ENCODE assay signal across 12 mouse cellular contexts in genomic region chr10:63424475-63424814, GRCm38 (mm10). TPM values are rescaled to one million over a fixed set of nuclear protein-coding genes. Genes with fewer than 3 reads are reported as not detected.
DNase-seq lines count a peak whose midpoint lies in the region; ATAC-seq and TF ChIP-seq lines count a peak whose summit lies in the region.
"Had no signal": no experiment of that assay in that cellular context is flagged by ENCODE, and none has a peak within 500 bp of the region (broad histone marks: within the 10 kb centered on the region; RNA-seq: fewer than 3 reads in every experiment).

No protein-coding gene starts in this region.

- no peak for ATAC-seq in limb, embryonic 11.5 days (ENCODE audit: insufficient number of reproducible peaks, low FRiP score, low TSS enrichment, low read depth)

- no peak overlapping the region for H3K4me2 ChIP-seq in limb, embryonic 11.5 days (ENCODE audit: low read depth, severe bottlenecking)
- H3K4me2 ChIP-seq: lung, embryonic 15.5 days; stomach, embryonic 15.5 days had no signal

- no peak for TF ChIP-seq POLR2A in lung, adult 2 months (IDR thresholded peaks at IDR 0.05; ENCODE audit: borderline replicate concordance, extremely low read depth, low read depth, low read length)

- no peaks in the 10 kb centered on the region for H3K36me3 ChIP-seq in limb, embryonic 11.5 days (ENCODE audit: control insufficient read depth, insufficient read depth, low read length)
- H3K36me3 ChIP-seq in limb, embryonic 10.5 days: no peaks in the 10 kb centered on the region
- H3K36me3 ChIP-seq: lung, embryonic 15.5 days; stomach, embryonic 15.5 days had no signal

- H3K9ac ChIP-seq in limb, embryonic 11.5 days (ENCODE audit: low read length): no peak overlapping the region
- H3K9ac ChIP-seq: lung, embryonic 15.5 days; stomach, embryonic 15.5 days had no signal

- DNase-seq in adrenal gland, adult (ENCODE audit: inconsistent age in 2 of 2, low spot score in 1 of 2): peak; percentile 40 to 72
- DNase-seq in adrenal gland, postnatal 4 days (ENCODE audit: low spot score in 2 of 2): no peak
- peak; percentile 40 for DNase-seq in limb, embryonic 11.5 days (ENCODE audit: low spot score)
- DNase-seq in limb, embryonic 10.5 days (ENCODE audit: low spot score): no peak
- DNase-seq in c-Kit-positive CD71-positive TER-119-positive erythroid progenitor cells, embryonic 14.5 days (ENCODE audit: low spot score): peak; percentile 56
- no peak for DNase-seq in lung, adult 2 months
- DNase-seq in thymus, postnatal 10 days (ENCODE audit: low spot score in 2 of 2): peak; percentile 25 to 60
- no peak for DNase-seq in left cerebral cortex, adult 8-10 months (ENCODE audit: low spot score in 2 of 2)

- no peak overlapping the region for H3K27ac ChIP-seq in limb, embryonic 11.5 days (replicated peaks; ENCODE audit: low read depth, low read length)
- no peak overlapping the region for H3K27ac ChIP-seq in limb, embryonic 10.5 days
- H3K27ac ChIP-seq: lung, embryonic 15.5 days; stomach, embryonic 15.5 days had no signal

- TF ChIP-seq CTCF in lung, adult 2 months (IDR thresholded peaks at IDR 0.05; ENCODE audit: insufficient read depth, low read length): peak; percentile 27

- H3K27me3 ChIP-seq in limb, embryonic 11.5 days (ENCODE audit: control insufficient read depth, insufficient read depth, low read length): no peaks in the 10 kb centered on the region
- H3K27me3 ChIP-seq in limb, embryonic 10.5 days (ENCODE audit: low read depth, poor library complexity, severe bottlenecking): no peaks in the 10 kb centered on the region
- H3K27me3 ChIP-seq: lung, embryonic 15.5 days; stomach, embryonic 15.5 days had no signal

- no peaks in the 10 kb centered on the region for H3K4me1 ChIP-seq in limb, embryonic 11.5 days (ENCODE audit: control insufficient read depth, insufficient read depth, low read length)
- no peaks in the 10 kb centered on the region for H3K4me1 ChIP-seq in limb, embryonic 10.5 days
- H3K4me1 ChIP-seq in lung, adult 2 months (ENCODE audit: control insufficient read depth, insufficient read depth, low read length): no peaks in the 10 kb centered on the region
- H3K4me1 ChIP-seq: stomach, embryonic 15.5 days had no signal

- H3K4me3 ChIP-seq in limb, embryonic 11.5 days (ENCODE audit: low read depth, low read length): no peak overlapping the region
- no peak overlapping the region for H3K4me3 ChIP-seq in limb, embryonic 10.5 days
- no peak overlapping the region for H3K4me3 ChIP-seq in lung, adult 2 months (replicated peaks; ENCODE audit: extremely low read depth, low read depth, low read length)
- H3K4me3 ChIP-seq: lung, embryonic 15.5 days; stomach, embryonic 15.5 days had no signal

- no peaks in the 10 kb centered on the region for H3K9me3 ChIP-seq in limb, embryonic 11.5 days (ENCODE audit: control insufficient read depth, low read length)
- H3K9me3 ChIP-seq in limb, embryonic 10.5 days (replicated peaks): no peaks in the 10 kb centered on the region
- H3K9me3 ChIP-seq: lung, embryonic 15.5 days; stomach, embryonic 15.5 days had no signal

RNA-seq across cellular contexts. Expression of gene Gm7075, which starts 2.9 kb away (rescaled TPM):
- not detected for total RNA-seq in adrenal gland, postnatal 4 days (2021)
- not detected in 2 replicates for polyA plus RNA-seq in limb, embryonic 11.5 days (2014; fragmentation: Nextera tagmentation; extraction: Ambion mirVana)
- polyA plus RNA-seq in limb, embryonic 10.5 days (2016; fragmentation: Nextera tagmentation; extraction: Ambion mirVana): not detected in 2 replicates
- polyA plus RNA-seq in lung, adult 2 months (2012; rRNA removed): not detected in 2 replicates
- not detected for total RNA-seq in left cerebral cortex, adult 8-10 months (2022)
- polyA plus RNA-seq: C2C12; frontal cortex, adult 2 months; stomach, embryonic 15.5 days had no signal

RNA-seq across cellular contexts. Expression of gene Ctnna3, which starts 5.5 kb away (rescaled TPM):
- total RNA-seq in adrenal gland, postnatal 4 days (2021): 1 to 10 TPM; 4.0 to 4.4 TPM
- polyA plus RNA-seq in limb, embryonic 11.5 days (2014; fragmentation: Nextera tagmentation; extraction: Ambion mirVana): 0.04 TPM in 1 of 2 replicates, not detected in the other
- polyA plus RNA-seq in limb, embryonic 10.5 days (2016; fragmentation: Nextera tagmentation; extraction: Ambion mirVana): 0.04 TPM in 1 of 2 replicates, not detected in the other
- 0.12 and 0.33 TPM in 2 replicates for polyA plus RNA-seq in lung, adult 2 months (2012; rRNA removed)
- total RNA-seq in left cerebral cortex, adult 8-10 months (2022): 1 to 10 TPM; 3.2 to 4.6 (median 4.0) TPM

RNA-seq across cellular contexts. Expression of gene Dnajc12, which starts 42.2 kb away (rescaled TPM):
- 10 to 100 TPM; 24.9 to 29.0 TPM for total RNA-seq in adrenal gland, postnatal 4 days (2021)
- 11.7 and 14.7 TPM in 2 replicates for polyA plus RNA-seq in limb, embryonic 11.5 days (2014; fragmentation: Nextera tagmentation; extraction: Ambion mirVana)
- 7.9 and 9.7 TPM in 2 replicates for polyA plus RNA-seq in limb, embryonic 10.5 days (2016; fragmentation: Nextera tagmentation; extraction: Ambion mirVana)
- 1.7 and 2.8 TPM in 2 replicates for polyA plus RNA-seq in lung, adult 2 months (2012; rRNA removed)
- 10 to 100 TPM; 25.0 to 33.4 (median 27.9) TPM for total RNA-seq in left cerebral cortex, adult 8-10 months (2022)

RNA-seq across cellular contexts. Expression of gene Sirt1, which starts 42.9 kb away (rescaled TPM):
- 10 to 100 TPM; 20.4 to 23.6 TPM for total RNA-seq in adrenal gland, postnatal 4 days (2021)
- 13.0 and 15.6 TPM in 2 replicates for polyA plus RNA-seq in limb, embryonic 11.5 days (2014; fragmentation: Nextera tagmentation; extraction: Ambion mirVana)
- 6.4 and 6.9 TPM in 2 replicates for polyA plus RNA-seq in limb, embryonic 10.5 days (2016; fragmentation: Nextera tagmentation; extraction: Ambion mirVana)
- polyA plus RNA-seq in lung, adult 2 months (2012; rRNA removed): 3.3 and 4.8 TPM in 2 replicates
- total RNA-seq in left cerebral cortex, adult 8-10 months (2022): 10 to 100 TPM; 14.2 to 16.5 (median 14.7) TPM

Comparison
In these comparisons a context has a peak if more than half of its experiments do, and no peak if none do; other contexts are left out.
1. DNase-seq: peak in adrenal gland, adult (2 of 2), limb, embryonic 11.5 days (single experiment), c-Kit-positive CD71-positive TER-119-positive erythroid progenitor cells, embryonic 14.5 days (single experiment) and thymus, postnatal 10 days (2 of 2); none in adrenal gland, postnatal 4 days (0 of 2), limb, embryonic 10.5 days (single experiment), lung, adult 2 months (single experiment) and left cerebral cortex, adult 8-10 months (0 of 2).